Comparison of ENCODE assay signal across 16 mouse cellular contexts in genomic region chr1:189102781-189103180, GRCm38 (mm10).
"Had no signal": no experiment of that assay in that cellular context is flagged by ENCODE, and none has a peak within 500 bp of the region (broad histone marks: within the 10 kb centered on the region; RNA-seq: fewer than 3 reads in every experiment).

No protein-coding gene starts in this region.

- ATAC-seq: midbrain, embryonic 16.5 days had no signal

- H3K9ac ChIP-seq: lung, embryonic 14.5 days; midbrain, embryonic 12.5 days; neural tube, embryonic 12.5 days; stomach, embryonic 15.5 days had no signal

- H3K27me3 ChIP-seq: midbrain, embryonic 12.5 days; neural tube, embryonic 12.5 days; stomach, embryonic 15.5 days had no signal

- H3K4me1 ChIP-seq: stomach, embryonic 15.5 days had no signal

- H3K27ac ChIP-seq: midbrain, embryonic 10.5 days; midbrain, embryonic 12.5 days; neural tube, embryonic 12.5 days; stomach, embryonic 15.5 days; stomach, postnatal 0 days had no signal

- H3K4me3 ChIP-seq: midbrain, embryonic 10.5 days; midbrain, embryonic 12.5 days; myocyte; neural tube, embryonic 12.5 days; stomach, embryonic 15.5 days had no signal

- H3K4me2 ChIP-seq: lung, embryonic 14.5 days; midbrain, embryonic 12.5 days; neural tube, embryonic 12.5 days; stomach, embryonic 15.5 days had no signal

- H3K9me3 ChIP-seq: midbrain, embryonic 10.5 days; midbrain, embryonic 12.5 days; neural tube, embryonic 12.5 days; stomach, embryonic 15.5 days had no signal

- H3K36me3 ChIP-seq: midbrain, embryonic 10.5 days; midbrain, embryonic 12.5 days; neural tube, embryonic 12.5 days; stomach, embryonic 15.5 days had no signal

- DNase-seq: lung, adult 18-20 months; lung, embryonic 14.5 days; lung, postnatal 14 days; lung, postnatal 4 days; midbrain, embryonic 14.5 days; right cerebral cortex, postnatal 14 days; thymus, adult 2 months; thymus, postnatal 25 days; thymus, postnatal 4 days had no signal
